Mouse (Mus musculus) urinary bladder, postnatal 36 days (tissue): Measurements from ENCODE around the gene Obp2a.
"Not testable (repeated sequence)": the region's sequence is repeated elsewhere in the genome, so short reads cannot be mapped to it uniquely, and the experiment has no call there.

Experiments
- DNase-seq, 2 experiments: peaks; one replicate each; pipeline ENCODE4 v3.0.0; 2022; ENCODE audit warnings: low spot score in 2 of 2, mixed read lengths in 1 of 2

Gene Obp2a

DNA sequence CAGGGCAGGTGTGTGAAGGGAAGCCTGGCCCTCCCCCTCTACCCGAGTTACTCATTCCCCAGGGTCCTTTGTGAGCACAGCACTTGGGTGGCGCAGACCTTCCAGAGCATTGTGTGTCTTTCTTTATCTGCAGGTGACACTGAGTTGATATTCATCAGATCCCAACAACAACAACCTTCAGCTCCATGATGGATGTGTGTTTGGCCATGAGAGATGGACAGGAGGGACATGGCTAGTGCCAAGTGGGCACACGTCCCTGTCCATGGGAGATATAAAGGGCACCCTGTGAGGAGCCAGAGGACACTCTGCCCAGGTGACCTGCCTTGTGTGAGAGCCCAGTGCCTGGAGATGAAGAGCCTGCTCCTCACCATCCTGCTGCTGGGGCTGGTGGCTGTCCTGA lies at the start of gene Obp2a:
TSS of gene Obp2a (plus strand) at position 301 of the 400 bp plus-strand sequence.
- not testable (repeated sequence) for DNase-seq

DNA sequence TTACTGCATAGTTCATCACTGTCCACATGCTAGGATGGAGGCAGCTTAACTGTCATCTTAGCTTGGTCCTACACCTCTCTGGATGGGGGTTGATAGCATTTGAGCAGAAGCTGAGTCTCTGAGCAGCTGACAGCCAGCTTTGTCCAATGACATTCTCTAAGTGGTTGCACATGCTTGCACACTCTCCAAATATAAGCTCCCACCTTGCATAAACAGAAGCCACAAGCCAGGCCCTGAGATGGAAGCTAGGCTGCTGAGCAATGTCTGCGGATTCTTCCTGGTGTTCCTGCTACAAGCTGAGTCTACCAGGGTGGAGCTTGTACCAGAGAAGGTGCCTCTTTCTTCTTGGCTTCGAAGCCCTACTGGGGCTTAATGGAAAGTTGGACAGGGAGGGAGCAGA lies 46.9 kb upstream of the Obp2a start, which contains the start of gene Lcn8:
TSS of gene Lcn8 (plus strand) at position 219 of the 400 bp plus-strand sequence.
- no peak for DNase-seq

DNA sequence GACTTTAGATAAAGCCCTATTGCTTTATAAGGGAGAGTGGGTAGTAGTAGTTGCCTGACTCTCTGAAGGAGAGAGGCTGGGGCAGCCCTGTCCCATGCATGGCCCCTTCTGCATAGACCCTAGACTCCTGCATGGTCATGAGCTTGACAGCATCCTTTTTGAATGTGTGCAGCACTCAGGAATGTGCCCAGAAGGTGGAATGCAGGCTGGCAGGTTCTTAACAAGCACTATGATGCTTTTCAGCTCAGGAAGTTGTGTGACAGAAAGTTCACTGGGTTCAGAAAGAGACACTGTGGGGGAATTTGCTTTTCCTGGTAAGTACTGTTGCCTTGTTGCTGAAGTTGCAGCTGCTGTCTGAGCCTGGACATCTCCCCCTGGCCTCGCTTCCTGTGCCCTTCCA lies 45.3 kb upstream of the Obp2a start:
- no peak for DNase-seq

DNA sequence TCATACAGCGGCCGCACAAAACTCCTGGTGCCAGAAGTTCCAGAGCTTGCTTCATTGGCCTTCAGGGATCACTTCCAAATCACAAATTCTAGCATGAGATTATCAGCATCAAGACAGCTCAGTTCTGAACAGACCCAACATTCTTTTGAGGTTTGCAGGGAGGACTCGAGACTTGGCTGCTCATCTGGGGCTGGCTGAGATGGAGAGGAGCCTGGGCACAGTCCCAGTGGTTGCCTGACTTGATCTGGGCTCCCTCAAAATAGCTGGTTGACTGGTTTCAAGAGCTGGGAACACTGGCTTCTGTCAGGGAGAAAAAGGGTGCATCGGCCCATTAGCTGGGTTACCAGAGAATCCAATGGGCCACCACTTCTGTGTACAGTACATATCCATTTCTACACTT lies 43.2 kb upstream of the Obp2a start:
- no peak for DNase-seq

DNA sequence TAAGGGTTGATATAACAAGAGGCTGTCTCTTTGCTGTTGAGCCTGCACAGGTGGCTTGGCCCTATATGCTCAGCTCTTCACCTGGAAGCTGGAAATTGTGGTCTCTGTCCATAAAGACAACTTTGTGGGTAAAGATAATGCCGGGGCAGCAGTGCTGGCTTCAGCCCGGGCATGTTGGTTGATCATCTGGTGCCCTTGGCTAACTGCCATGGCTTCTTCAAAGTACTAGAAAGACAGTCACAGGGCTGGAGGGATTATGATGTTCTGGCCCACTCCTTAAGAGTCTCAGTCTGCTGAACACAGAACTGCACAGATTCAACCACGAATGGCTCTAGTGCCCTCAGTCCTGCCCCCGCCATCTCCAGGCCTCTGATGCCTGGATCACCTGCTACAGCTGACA lies 42.6 kb upstream of the Obp2a start:
- no peak for DNase-seq

DNA sequence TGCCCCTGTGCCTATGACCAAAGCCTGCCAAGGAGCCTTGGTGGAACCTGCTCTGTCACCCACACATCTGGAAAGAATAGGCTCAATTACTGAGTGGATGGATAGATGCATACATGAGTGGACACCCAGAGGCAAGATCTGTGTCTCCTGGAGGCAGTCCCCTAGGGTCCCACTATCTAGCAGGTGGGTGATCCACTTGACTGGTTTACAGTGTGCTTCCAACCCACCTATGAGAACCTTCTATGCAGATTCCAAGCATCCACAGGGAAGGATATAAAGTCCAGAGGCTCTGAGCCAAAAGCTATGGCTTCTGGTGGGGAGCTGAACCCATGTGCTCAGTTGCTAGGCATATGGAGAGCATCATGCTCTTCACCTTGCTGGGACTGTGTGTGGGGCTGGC lies 42.2 kb upstream of the Obp2a start, which contains the start of gene Lcn5:
TSS of gene Lcn5 (plus strand) at position 301 of the 400 bp plus-strand sequence.
- no peak for DNase-seq

DNA sequence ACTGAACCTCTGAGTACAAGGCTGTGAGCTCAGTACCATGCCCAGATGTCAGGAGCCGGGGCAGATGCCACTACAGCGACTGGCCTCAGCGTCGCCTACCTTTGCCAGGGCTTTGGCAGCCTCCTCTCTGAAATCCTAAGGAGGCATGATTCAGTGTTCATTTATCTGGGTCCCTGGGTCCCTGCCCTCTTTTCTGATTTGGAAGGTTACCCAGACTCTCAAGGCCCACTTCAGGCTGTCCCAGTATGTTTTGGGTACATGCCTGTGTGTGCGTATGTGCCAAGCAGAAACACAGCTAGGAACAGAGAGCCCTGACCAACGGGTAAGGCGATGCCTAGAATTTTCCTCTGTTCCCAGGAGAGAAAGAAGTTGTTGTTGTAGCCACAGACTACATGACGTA lies 39.6 kb upstream of the Obp2a start:
- no peak for DNase-seq

DNA sequence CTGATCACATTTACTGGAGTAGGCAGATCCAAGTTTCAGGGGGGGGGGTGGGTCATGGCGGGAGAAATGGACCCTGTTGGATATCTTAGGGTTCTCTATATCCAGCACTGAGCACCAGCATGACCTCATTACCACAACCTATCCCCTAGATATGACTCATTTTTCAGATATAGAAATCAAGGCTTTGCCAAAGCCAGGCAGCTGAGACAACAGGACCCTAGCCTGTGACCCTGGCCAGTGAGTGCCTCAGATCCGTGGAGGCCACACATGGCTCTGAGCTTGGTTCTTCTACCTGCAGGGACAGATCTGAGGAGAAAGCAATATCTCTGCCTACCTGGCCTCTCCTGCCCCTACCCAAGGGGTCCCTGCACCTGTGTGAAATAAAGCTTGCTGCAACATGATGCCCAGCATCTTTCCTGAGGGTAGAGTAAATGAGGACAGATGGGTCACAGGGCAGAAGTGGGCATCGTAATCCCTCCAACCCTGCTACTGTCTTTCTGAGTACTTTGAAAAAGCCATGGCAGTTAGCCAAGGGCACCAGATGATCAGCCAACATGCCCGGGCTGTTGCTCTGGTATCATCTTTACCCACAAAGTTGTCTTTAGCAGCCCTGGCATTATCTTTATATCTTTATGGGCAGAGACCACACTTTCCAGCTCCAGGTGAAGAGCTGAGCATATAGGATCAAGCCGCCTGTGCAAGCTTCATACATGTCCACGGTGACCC lies 38.4 kb upstream of the Obp2a start:
- no peak for DNase-seq

DNA sequence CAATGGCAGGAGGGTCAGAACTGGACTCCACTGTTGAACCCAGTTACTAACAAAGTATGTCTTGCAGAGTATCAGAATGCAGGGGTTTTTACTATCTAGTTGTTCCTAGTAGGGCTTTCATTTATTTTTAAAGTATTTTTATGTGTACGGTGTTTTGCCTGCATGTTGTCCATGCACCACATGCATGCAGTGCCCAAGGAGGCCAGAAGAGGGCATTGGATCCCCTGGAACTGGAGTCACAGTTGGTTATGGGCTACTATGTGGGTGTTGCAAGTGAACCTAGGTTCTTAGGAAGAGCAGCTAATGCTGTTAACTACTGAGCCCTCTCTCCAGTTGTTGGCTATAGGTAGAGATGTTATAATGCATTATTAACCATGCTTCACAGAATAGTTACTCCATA lies 36.3 kb upstream of the Obp2a start:
- peak; percentile 37 to 71 for DNase-seq

DNA sequence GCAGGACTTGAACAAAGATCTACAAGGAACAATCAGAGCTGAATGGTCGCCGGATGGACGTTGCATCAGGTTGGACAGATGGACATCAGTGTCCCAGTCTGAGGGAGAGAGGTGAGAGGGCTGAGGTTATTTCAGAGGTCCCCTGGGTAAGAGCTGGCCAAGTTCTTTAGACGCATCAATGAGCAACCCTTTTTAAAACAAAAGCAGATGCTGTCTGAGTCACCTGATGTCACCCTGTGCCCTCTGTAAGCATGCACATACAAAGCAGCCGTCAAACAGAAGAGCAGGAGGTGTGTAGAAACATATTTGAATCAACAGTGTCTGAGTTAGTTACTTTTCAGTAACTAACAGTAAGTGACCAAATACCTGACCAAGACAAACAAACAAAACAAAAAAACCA lies 35.7 kb upstream of the Obp2a start:
- no peak for DNase-seq

DNA sequence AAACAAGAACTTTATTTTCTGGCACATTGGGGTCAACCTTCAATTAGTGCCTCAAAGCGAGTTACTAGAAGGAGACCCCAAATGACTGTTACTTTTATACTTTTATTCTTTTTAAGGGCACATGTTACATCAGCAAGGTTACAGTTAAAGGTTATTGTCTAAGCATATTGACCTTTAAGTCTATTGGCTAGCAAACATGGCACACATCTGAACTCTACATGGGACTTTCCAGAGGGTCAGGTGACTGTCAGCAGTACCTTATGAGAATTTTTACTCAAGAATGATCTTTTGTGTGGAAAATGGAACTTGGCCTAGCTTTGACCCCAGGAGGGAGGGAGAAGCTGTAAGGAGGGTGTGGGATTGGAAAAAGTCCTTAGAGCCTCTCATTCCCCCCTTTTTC lies 33.3 kb upstream of the Obp2a start:
- no peak for DNase-seq

DNA sequence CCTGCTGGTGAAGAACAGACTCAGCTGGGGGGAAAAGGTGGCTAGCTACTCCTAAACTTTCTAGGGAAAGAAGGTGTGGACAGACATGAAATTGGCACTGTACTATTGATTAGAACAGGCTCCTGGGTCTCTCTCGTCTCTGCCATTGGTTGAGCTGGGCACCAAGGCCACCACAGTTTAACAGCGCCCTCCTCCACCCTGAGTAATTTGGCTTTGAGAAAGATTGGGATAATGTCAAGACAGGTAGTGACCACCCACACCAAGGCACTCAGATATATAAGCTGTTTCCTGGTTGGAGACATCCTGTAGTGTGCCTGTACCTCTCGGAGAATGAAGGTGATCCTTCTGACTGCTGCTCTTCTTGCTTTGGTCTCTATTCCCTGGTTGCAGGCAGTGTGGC lies 23.4 kb upstream of the Obp2a start, which contains the start of gene Lcn6:
TSS of gene Lcn6 (plus strand) at position 301 of the 400 bp plus-strand sequence.
- no peak for DNase-seq

DNA sequence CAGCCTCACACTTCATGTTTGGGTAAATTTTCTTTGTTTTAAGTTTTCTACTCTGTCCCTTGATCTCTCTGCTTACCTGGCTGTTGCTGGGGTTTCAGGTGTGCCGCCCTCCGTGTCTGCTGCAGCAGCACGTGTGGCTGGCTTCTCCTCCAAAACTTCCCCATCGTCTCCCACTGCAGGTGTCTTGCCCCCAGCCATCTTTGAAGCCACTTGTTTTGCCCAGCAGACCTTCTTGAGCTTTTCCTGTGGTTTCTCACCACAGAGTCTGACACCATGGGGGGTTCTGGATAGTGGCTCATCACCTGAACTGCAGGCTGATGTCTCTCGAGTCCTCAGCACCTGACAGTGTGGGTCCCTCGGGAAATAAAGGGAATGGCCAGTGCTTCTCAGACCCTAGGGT lies 20.3 kb upstream of the Obp2a start:
- no peak for DNase-seq

DNA sequence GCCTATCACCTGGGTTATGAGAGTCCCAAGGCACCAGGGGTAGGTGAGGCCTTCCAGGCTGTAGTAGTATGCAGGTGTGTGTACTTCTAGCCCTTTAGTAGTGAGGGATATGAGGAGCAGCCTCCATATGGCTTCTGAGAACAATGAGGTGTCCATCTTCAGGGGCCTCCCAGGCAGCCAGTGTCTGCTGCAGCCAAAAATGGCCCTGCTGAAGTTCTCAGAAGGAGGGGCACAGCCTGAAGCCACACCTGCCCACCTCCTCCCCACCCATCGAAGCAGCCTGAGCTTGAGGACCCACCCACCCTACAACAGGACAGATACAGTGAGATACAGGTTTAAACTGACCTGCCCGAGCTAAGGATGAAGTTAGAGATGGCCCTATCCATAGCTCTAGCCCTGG lies 17.4 kb upstream of the Obp2a start, which contains the start of gene Lcn10:
TSS of gene Lcn10 (plus strand) at position 301 of the 400 bp plus-strand sequence.
- DNase-seq, result no peak

DNA sequence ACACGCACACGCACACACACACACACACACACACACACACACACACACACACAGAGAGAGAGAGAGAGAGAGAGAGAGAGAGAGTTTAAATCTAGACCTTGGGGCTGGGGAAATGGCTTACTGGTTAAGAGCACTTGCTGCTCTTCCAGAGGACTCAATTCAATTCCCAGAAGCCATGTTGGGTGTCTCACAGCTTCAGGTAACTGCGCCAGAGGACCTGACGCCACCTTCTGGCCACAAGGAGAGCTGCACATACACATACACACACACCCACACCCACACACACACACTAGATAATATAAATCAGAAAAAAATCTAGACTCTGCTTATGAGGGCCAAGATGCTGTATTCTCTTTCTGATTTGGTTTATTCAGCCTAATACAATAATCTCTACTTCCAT lies 12.9 kb upstream of the Obp2a start:
- no peak for DNase-seq

DNA sequence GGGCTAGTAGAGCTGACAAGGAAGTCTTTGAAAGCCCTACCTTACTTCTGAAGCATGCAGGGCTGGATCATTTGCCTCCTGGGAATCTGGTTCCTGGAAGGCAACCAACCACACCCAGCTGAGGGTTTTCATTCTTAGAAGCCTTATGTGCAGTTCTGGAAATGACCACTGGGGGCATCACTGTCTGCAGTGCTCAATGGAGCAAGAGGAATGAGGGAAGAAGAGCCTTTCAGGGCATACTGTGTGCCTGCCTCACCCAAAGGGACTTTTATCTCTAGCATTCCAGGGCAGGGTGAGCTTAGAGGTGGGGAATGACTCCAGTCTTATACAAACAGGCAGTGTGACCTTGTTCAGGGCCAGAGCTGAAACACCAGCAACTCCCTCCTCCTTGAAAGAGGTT lies 5.2 kb upstream of the Obp2a start:
- peak; percentile 46 to 54 for DNase-seq

DNA sequence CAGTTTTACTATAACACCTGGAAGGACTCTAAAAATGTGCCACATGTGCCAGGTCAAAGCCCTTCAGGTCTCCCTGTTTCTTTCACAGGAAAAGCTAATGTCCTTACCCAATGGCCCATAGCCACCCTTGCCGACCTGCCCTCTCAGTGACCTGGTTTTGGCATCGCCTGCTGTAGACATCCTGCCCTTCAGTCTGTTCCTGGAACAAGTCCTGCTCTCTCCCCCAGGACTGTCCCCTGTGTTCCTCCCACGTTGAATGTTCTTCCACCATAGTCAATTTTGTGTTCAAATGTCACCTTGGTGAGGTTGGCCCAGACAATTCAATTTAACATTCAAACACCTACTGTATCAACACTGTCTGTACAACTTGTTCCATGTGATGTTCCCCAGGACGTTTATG lies 2.9 kb upstream of the Obp2a start:
- DNase-seq, result no peak

DNA sequence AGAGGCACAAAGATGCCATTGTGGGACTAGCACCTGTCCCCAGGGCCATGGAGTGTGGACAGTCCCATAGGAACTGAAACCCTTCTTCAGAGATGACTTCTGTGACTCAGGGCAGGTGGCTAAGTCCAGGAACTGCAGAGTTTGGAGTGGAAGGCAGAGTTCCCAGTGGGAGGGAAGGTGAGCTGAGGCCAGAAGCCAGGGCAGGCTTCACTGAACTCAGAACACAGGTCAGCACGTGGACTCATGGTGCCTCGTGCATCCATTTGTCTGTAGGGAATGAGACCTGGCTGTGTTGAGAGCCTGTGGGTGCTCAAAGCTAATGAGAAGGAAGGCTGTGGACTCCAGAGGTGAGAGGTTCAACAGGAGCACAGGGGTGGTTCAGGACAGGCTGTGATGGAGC lies 1.1 kb upstream of the Obp2a start:
- no peak for DNase-seq

DNA sequence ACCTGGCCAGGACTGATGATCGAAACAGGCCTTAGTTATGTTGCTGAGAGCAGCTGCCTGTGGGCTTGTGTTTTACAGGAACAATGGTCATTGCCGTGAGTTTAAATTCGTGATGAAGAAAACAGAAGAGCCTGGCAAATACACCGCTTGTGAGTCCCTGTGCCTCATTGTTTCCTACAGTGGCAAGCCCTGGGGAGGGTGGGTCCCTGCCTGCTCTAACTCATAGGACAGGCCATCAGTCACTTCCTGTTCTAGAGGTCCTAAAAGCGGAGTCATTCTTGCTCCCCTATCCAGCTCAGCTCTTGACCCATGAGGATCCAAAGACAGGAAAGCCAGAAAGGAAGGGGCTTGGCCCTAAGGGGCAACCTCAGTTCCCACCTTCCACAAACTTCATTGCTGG lies 1.2 kb downstream of the Obp2a start:
- no peak for DNase-seq

DNA sequence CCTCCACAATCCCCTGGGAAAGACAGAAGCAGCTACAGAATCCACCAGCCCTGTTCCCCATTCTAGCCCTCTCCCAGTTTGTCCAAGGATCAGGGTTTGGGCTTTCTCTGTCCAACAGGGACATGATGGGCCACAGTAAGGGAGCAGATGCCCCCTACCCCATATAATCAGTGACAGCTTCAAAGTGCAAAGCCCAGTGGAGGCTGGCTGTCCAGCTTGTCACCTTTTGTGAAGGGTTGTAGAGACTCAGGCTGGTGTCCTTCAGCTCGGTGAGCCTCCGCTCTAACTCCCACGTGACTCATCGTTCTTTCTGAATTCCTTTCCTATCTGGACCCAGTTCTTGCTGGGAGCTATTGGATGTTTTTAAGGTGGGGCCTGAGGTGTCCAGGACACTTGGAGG lies 3.9 kb downstream of the Obp2a start:
- no peak for DNase-seq

DNA sequence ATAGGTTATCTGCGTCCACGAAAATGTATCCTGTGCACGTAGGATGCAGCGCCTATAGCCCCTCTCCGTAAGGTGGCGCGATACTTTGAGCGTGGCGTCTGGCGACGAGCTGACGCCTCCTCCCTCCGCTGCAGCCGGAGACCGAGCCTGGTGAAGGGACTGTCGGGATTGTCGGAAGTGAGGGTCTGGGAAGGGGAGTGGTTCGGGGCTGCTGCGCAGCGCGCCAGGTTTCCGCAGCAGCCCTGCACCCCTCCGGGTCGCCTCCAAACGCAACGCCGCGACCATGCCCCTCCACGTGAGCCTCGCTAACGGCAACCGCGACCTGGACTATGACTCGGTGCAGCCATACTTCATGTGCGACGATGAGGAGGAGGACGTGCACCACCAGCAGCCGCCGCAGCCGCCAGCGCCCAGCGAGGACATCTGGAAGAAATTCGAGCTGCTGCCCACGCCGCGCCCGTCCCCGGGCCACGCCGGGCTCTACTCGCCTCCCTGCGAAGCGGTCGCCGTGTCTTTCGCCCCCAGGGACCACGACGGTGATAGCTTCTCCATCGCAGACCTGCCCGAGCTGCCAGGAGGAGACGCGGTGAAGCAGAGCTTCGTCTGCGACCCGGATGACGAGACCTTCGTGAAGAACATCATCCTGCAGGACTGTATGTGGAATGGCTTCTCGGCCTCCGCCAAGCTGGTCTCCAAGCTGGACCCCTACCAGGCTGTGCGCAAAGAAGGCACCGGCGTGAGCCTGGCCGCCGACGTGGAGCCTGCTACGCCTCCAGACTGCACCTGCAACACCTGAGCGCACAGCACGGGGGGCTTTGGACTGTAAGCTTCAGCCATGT lies 7.0 kb downstream of the Obp2a start, which contains the start of gene Bmyc:
TSS of gene Bmyc (plus strand) at position 97 of the 839 bp plus-strand sequence.
- DNase-seq, result peak; percentile 72 to 78

DNA sequence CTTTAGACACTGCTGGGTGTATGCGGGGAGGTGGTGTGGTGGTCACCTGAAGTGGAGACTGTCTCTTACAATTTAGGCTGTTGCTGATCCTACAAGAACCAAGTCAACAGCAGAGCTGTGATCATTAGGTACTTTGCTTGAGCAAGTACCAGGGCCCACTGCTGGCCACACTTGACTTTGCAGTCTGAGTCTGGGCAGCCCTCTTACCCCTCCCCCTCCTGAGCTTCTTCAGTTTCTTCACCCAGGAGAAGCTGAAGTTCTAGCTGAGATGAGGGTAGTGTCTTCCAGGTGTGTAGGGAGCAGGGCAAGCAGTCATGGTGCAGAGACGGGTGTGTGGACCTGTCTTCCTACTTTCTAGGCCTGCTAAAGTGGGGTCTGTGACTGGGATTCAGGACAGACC lies 8.3 kb downstream of the Obp2a start:
- DNase-seq, result peak in 1 of 2 experiments; percentile 13

DNA sequence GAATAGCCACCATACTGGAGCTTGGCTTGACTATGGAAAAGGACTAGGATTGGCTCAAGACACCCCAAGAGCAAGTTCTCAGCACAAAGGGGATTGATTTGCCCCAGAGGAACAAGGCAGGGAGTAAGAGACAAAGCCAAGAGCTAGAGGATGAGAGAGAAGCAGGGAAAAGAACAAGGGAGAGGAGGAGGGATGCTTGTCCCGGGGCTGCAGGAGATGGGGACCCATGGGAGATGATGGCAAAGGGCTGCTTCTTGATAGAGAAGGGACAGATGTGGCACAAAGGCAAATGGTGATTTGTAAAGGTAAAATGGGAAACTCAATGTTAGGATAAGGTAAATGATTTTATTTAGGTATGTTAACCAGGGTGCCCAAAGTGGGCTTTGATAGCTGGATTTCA lies 9.2 kb downstream of the Obp2a start:
- not testable (repeated sequence) for DNase-seq
